Mouse (Mus musculus): ENCODE measurements at regions not wholly inside any gene's neighbourhood (a gene's known extent, or its start where the extent isn't known, plus 50 kb on each side); places are given as distances from the start of the nearest gene placed in this dataset.
A peak's percentile ranks its signal among the peaks of the same experiment; 100 is the strongest.

GRCm38 (mm10) chr10:15592161-15592560 lies 874.1 kb upstream of the Gje1 start:
- DNase-seq (ENCODE audit: low spot score), result no peak

GRCm38 (mm10) chr10:15586081-15586480 lies 868.1 kb upstream of the Gje1 start:
- no peak for DNase-seq (ENCODE audit: low spot score)

- no peak for DNase-seq (ENCODE audit: low spot score)
Observed at GRCm38 (mm10) chr10:15564119-15564518, 846.1 kb upstream of the Gje1 start.

- DNase-seq (ENCODE audit: low spot score), result no peak
Observed at GRCm38 (mm10) chr10:15553407-15554064, 835.5 kb upstream of the Gje1 start.

- no peak for DNase-seq (ENCODE audit: low spot score)
Observed at GRCm38 (mm10) chr10:15541797-15542350, 823.9 kb upstream of the Gje1 start.

- no peak for DNase-seq (ENCODE audit: low spot score)
Observed at GRCm38 (mm10) chr10:15540780-15541426, 822.9 kb upstream of the Gje1 start.

- no peak for DNase-seq (ENCODE audit: low spot score)
Observed at GRCm38 (mm10) chr10:15536053-15536452, 818.0 kb upstream of the Gje1 start.

GRCm38 (mm10) chr10:15487367-15487766 lies 769.4 kb upstream of the Gje1 start:
- no peak for DNase-seq (ENCODE audit: low spot score)

- no peak for DNase-seq (ENCODE audit: low spot score)
Observed at GRCm38 (mm10) chr10:15443281-15443680, 725.3 kb upstream of the Gje1 start.

- no peak for DNase-seq (ENCODE audit: low spot score)
Observed at GRCm38 (mm10) chr10:15441216-15441615, 723.2 kb upstream of the Gje1 start.

- DNase-seq (ENCODE audit: low spot score), result no peak
Observed at GRCm38 (mm10) chr10:15426746-15427145, 708.7 kb upstream of the Gje1 start.

- DNase-seq (ENCODE audit: low spot score), result no peak
Observed at GRCm38 (mm10) chr10:15406211-15406610, 688.2 kb upstream of the Gje1 start.

- no peak for DNase-seq (ENCODE audit: low spot score)
Observed at GRCm38 (mm10) chr10:15405706-15406105, 687.7 kb upstream of the Gje1 start.

- no peak for DNase-seq (ENCODE audit: low spot score)
Observed at GRCm38 (mm10) chr10:15399964-15400363, 682.0 kb upstream of the Gje1 start.

- no peak for DNase-seq (ENCODE audit: low spot score)
Observed at GRCm38 (mm10) chr10:15397114-15397513, 679.1 kb upstream of the Gje1 start.

- no peak for DNase-seq (ENCODE audit: low spot score)
Observed at GRCm38 (mm10) chr10:15395295-15395694, 677.3 kb upstream of the Gje1 start.

GRCm38 (mm10) chr10:15392027-15392816 lies 674.2 kb upstream of the Gje1 start:
- DNase-seq (ENCODE audit: low spot score), result peak; percentile 4

GRCm38 (mm10) chr10:15373571-15373970 lies 655.6 kb upstream of the Gje1 start:
- no peak for DNase-seq (ENCODE audit: low spot score)

Data from urinary bladder, postnatal 14 days (tissue).